Mouse (Mus musculus) gastrocnemius, postnatal 4 days (tissue): ENCODE data around the gene Plin3. TPM values are rescaled to one million over a fixed set of nuclear protein-coding genes. Genes with fewer than 3 reads are reported as not detected.
"Not testable (repeated sequence)": the region's sequence is repeated elsewhere in the genome, so short reads cannot be mapped to it uniquely, and the experiment has no call there.

Experiments used
- DNase-seq, 2 experiments: peaks; one replicate each; pipeline ENCODE4 v3.0.0; 2021 to 2022; ENCODE audit warnings: low spot score in 2 of 2, mixed read lengths in 2 of 2
- total RNA-seq, 2 experiments: library from RNA; stranded (reverse); gene quantifications; 2 replicates each; pipeline ENCODE4 v1.2.3; 2021

Plin3 gene
- total RNA-seq, 2 experiments from 2014 or later = 59.0 to 60.6 TPM

GRCm38 (mm10) chr17:56275842-56276480, 16.7 kb downstream of the Plin3 start:
- DNase-seq = no peak

- DNase-seq = no peak
These were observed 18.7 kb downstream of the Plin3 start for GRCm38 (mm10) chr17:56273986-56274385.

- no peak for DNase-seq
These were observed 19.2 kb downstream of the Plin3 start for GRCm38 (mm10) chr17:56273482-56273881.

GRCm38 (mm10) chr17:56272644-56273043, 20.0 kb downstream of the Plin3 start:
- DNase-seq = no peak

- DNase-seq = no peak
These were observed 20.9 kb downstream of the Plin3 start for GRCm38 (mm10) chr17:56271609-56272253.

GRCm38 (mm10) chr17:56269741-56270140, 22.9 kb downstream of the Plin3 start:
- no peak for DNase-seq

- no peak for DNase-seq
These were observed 23.5 kb downstream of the Plin3 start for GRCm38 (mm10) chr17:56269153-56269630.

GRCm38 (mm10) chr17:56266271-56266670, 26.4 kb downstream of the Plin3 start:
- DNase-seq = no peak

- no peak for DNase-seq
These were observed 26.8 kb downstream of the Plin3 start for GRCm38 (mm10) chr17:56265869-56266268.

- no peak for DNase-seq
These were observed 27.7 kb downstream of the Plin3 start for GRCm38 (mm10) chr17:56265011-56265410.

- peak in 1 of 2 experiments; percentile 77 for DNase-seq
These were observed 28.7 kb downstream of the Plin3 start for GRCm38 (mm10) chr17:56264020-56264419.

- DNase-seq = no peak
These were observed 30.0 kb downstream of the Plin3 start for GRCm38 (mm10) chr17:56262645-56263094.

GRCm38 (mm10) chr17:56261166-56261565, 31.5 kb downstream of the Plin3 start:
- no peak for DNase-seq

GRCm38 (mm10) chr17:56259301-56260037, 33.2 kb downstream of the Plin3 start:
- no peak for DNase-seq

GRCm38 (mm10) chr17:56258812-56259211, 33.9 kb downstream of the Plin3 start:
- not testable (repeated sequence) for DNase-seq

- not testable (repeated sequence) for DNase-seq
These were observed 34.4 kb downstream of the Plin3 start for GRCm38 (mm10) chr17:56258269-56258668.

- DNase-seq = no peak
These were observed 35.3 kb downstream of the Plin3 start for GRCm38 (mm10) chr17:56257181-56257894.

GRCm38 (mm10) chr17:56256239-56256881, 36.3 kb downstream of the Plin3 start, which contains the start of gene Fem1a:
TSS of gene Fem1a (plus strand) at chr17:56256810.
- peak; percentile 75 to 89 for DNase-seq

- DNase-seq = peak; percentile 96 to 99
These were observed 36.8 kb downstream of the Plin3 start for GRCm38 (mm10) chr17:56255863-56256238.

GRCm38 (mm10) chr17:56255429-56255828, 37.2 kb downstream of the Plin3 start:
- DNase-seq = peak in 1 of 2 experiments; percentile 57

GRCm38 (mm10) chr17:56254695-56255094, 38.0 kb downstream of the Plin3 start:
- DNase-seq = no peak
